Mouse (Mus musculus) bone marrow, adult 2 months (tissue): Measurements from ENCODE around the gene Nfic. TPM values are rescaled to one million over a fixed set of nuclear protein-coding genes. Genes with fewer than 3 reads are reported as not detected.

Experiments used
- H3K27ac ChIP-seq: fragments of 200-500 bp; 2 replicates; pipeline ENCODE4 v1.5.1; 2012; ENCODE audit warnings: low read depth, mild to moderate bottlenecking, control low read depth, inconsistent platforms, low read length; ENCODE audit not compliant: control insufficient read depth, poor library complexity, insufficient read depth
- H3K4me1 ChIP-seq: fragments of 200-500 bp; 2 replicates; pipeline ENCODE4 v1.6.1; 2011; ENCODE audit warnings: low read length; ENCODE audit not compliant: control insufficient read depth, insufficient read depth
- H3K4me3 ChIP-seq: fragments of 200-500 bp; replicated peaks from 2 replicates; pipeline ENCODE3; 2011; ENCODE audit warnings: mild to moderate bottlenecking, low read depth, low read length, control low read depth; ENCODE audit not compliant: control insufficient read depth
- CTCF ChIP-seq: fragments of 200-500 bp; IDR thresholded peaks from 2 replicates; pipeline ENCODE4 v1.5.1; 2011; ENCODE audit warnings: low read length, control low read depth; ENCODE audit not compliant: control insufficient read depth, insufficient read depth
- POLR2A ChIP-seq: fragments of 200-500 bp; IDR thresholded peaks from 2 replicates; pipeline ENCODE4 v1.6.1; 2011; ENCODE audit warnings: low read depth, mild to moderate bottlenecking, control low read depth, low read length, borderline replicate concordance; ENCODE audit not compliant: control insufficient read depth
- WGBS: fragments of 180-500 bp; shearing (Covaris S2); methylation state at CpG from one replicate; pipeline ENCODE4 v1.1.7; 2018; 5-methylcytosine and 5-hydroxymethylcytosine counted together
- polyA plus RNA-seq: library from polyadenylated mRNA; stranded (reverse); fragments of >200 nt; gene quantifications from 2 replicates; pipeline ENCODE4 v1.2.4, GENCODE M21; 2011; ENCODE audit warnings: low replicate concordance; ENCODE audit not compliant: missing spikeins, insufficient read depth, insufficient read length

Nfic gene
- polyA plus RNA-seq, 1 experiment, result 14.5 TPM

DNA sequence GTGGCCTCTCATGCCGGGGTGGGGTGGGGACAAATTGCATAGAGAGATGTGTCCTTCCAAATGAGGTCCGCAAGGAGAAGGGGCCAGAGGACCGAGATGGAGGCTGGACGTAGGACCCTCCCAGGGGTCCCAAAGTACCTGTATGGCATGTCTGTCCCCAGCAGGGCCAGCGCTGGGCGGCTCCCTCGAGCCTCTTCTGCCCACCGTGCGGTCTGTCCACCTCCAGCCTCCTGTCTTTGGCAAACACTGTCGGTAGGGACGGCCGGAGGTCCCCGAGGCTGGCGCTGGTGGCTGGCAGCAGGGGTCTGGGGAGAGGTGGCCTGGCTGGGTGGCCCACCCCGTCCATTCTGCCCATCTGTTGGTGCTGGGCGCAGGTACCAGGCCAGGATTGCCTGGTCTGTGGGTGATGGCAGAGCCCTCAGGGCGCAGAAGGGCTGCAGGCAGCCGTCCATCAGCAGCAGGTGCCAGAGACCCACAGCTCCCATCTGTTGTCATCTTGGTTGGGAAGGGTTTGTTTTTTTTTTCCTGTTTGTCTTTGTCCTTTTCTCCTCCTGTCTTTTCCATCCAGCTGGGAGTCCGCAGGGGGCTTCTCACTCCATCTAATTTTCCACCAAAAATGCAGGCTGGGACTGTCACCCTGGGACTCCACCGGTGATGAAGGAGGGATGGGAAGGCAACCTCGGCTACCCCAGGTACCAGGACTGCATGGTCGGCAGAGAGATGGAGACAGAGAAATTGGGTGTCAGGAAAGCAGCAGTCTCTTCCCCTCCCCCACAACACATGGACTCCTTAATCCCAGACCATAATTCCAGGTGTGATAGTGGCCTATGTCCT lies 54.8 kb downstream of the Nfic start:
- 89% methylated on average over 22 of the region's 22 CpGs for WGBS
- no peak overlapping the region for H3K27ac ChIP-seq

DNA sequence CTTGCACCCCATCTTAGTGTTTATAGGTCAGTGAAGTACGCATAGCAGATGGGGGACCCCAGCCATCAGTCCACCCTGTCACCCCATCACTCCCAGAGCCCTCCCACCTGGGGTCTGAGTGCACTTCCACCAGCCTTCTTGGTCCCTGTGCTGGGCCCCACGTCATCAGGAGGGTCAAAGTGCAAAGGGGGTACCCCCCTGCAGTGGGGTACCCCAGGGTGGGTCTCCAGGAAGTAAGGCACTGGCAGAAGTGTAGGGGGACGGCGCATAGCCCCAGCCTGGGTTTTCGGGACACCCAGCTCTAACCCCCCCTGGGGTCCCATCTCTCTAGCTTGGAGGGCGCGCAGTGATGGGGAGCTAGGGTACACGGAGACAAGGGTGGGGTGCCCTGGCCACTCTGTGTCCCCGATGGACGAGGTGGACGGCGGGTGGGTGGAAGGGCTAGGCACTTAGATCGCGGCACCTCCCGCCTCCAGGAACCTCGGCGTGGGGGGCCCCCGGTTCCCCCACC lies 55.6 kb downstream of the Nfic start:
- no peak for TF ChIP-seq POLR2A
- TF ChIP-seq CTCF, result no peak
- Histone ChIP-seq H3K27ac (no peak overlapping the region), H3K4me3 (no peak overlapping the region), H3K4me1 (peaks cover 2% of the 10 kb centered on the region; the same call in 1 of the 2 replicates)
- WGBS, result 89% methylated on average over 18 of the region's 18 CpGs

More for the DNA sequence above, 54.8 kb downstream of the Nfic start:
- Histone ChIP-seq H3K4me1 (peaks cover 3% of the 10 kb centered on the region; the same call in 1 of the 2 replicates), H3K4me3 (no peak overlapping the region)
- TF ChIP-seq POLR2A, result no peak
- TF ChIP-seq CTCF, result no peak

DNA sequence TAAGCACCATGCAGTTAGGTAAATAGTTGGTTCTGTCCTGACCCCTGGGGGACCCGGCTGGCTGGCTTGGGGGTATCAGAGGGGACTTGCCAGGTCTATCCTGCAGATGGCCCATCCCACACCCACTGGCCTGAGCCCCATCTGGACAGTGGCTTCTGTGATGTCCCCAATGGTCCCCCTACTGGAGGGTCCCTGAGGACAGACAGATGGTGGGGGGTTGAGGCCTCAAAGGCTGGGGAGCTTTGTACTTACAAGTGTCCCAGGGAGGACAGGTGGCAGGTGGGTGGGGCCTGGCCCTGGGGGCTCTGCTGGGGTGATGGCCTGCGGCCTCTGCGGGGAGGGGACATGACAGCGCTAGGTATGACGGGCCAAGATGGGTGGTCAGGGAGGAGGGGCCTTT lies 56.1 kb downstream of the Nfic start:
- Histone ChIP-seq H3K4me3 (no peak overlapping the region), H3K27ac (no peak overlapping the region), H3K4me1 (peaks cover 2% of the 10 kb centered on the region; the same call in 1 of the 2 replicates)
- 86% methylated on average over 5 of the region's 5 CpGs for WGBS
- TF ChIP-seq POLR2A (no peak), CTCF (no peak)

DNA sequence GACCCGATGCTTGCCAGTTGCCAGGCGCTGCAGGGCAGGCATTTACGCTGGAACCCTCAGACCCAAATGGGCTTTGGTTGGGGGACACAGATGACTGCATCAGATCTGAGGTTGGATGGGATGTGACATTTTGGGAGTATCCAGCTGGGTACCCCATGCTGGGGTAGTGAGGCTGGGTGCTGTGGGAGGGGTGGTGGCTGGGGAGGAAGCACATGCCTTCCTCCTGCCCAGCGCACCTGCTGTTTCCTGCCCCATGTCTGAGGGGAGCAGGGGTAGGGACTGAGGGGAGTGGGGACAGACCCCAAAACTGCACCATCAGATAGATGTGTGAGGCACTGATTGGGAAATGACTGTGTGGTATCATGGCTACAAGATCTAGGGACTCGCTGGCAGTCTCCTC lies 58.7 kb downstream of the Nfic start:
- WGBS, result 60% methylated on average over 5 of the region's 5 CpGs
- TF ChIP-seq POLR2A, result no peak
- TF ChIP-seq CTCF, result no peak
- Histone ChIP-seq H3K4me1 (peaks cover 7% of the 10 kb centered on the region), H3K27ac (no peak overlapping the region), H3K4me3 (no peak overlapping the region)

DNA sequence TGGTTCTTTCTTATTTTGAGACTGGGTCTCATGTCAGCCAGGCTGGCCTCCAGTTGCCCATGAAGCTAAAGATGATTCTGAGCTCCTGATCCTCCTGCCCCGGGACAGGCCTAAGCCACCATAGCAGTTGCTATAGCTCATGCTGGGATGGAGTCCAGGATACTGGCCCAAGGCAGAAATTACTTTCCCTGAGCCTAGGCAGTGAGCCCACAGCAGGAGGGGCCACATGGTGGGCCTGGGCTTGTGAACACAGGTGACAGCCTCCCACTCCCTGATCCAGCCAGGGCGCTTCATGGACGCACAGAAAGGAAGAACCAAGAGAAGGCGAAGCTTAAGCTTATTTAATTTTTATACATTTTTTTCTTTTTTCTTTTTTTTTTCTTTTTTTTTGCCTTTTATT lies 59.6 kb downstream of the Nfic start:
- 80% methylated on average over 4 of the region's 4 CpGs for WGBS
- TF ChIP-seq CTCF, result no peak
- no peak for TF ChIP-seq POLR2A
- Histone ChIP-seq H3K27ac (no peak overlapping the region), H3K4me3 (no peak overlapping the region), H3K4me1 (peaks cover 5% of the 10 kb centered on the region)

DNA sequence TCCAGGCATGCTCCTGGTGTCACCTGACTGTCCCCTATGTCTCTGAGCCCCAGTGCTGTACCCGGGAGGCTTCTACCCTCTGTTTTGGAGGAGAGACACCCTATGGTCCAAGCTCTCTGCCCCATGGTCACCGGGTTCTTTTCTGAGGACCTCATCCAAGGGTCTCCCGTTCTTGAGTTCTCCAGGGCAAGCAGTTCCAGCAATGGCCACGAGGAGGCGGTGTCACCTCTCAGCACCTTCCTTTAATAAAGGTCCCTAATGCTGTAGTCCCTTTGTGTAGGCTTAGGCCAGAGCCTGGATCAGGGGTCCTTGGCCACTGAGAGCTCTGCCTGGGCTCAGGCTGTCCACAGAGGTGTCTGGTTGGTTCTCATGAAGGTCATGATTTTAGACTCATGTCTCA lies 60.3 kb downstream of the Nfic start:
- Histone ChIP-seq H3K4me3 (no peak overlapping the region), H3K4me1 (peaks cover 5% of the 10 kb centered on the region), H3K27ac (no peak overlapping the region)
- WGBS, result 17% methylated on average over 5 of the region's 5 CpGs
- TF ChIP-seq CTCF (peak; percentile 95), POLR2A (no peak)

DNA sequence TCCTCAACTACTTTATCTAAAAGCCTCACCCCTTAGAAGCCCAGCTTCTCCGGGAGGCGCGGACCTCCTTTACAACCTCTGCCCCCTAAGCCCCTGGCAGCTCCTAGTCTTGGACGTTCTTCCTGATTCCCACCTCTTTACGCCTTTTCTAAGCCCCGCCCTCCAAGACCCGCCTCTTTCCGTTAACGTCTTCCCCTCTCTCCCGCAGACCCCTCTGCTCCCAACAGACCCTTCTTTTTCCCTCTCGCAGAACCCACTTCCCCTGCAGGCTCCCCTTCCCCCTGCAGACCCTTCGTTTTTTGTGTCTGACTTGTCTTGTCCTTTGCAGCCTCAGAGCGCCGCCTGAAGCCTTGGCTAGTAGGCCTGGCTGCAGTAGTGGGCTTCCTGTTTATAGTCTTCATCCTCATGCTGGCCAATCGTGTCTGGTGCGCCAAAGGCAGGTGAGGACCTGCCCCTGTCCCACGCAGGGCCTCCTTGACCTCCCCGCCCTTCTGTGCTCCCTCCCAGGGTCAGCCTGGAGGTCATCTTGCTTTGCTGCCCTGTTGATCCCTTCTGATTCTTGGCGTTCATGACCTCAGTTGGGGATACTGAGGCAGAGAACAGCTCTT lies 61.9 kb downstream of the Nfic start:
- WGBS, result 3% methylated on average over 19 of the region's 19 CpGs
- Histone ChIP-seq H3K4me1 (peaks cover 5% of the 10 kb centered on the region), H3K27ac (peak overlapping the region; percentile 23), H3K4me3 (peak overlapping the region; percentile 25)
- TF ChIP-seq CTCF (no peak), POLR2A (no peak)

DNA sequence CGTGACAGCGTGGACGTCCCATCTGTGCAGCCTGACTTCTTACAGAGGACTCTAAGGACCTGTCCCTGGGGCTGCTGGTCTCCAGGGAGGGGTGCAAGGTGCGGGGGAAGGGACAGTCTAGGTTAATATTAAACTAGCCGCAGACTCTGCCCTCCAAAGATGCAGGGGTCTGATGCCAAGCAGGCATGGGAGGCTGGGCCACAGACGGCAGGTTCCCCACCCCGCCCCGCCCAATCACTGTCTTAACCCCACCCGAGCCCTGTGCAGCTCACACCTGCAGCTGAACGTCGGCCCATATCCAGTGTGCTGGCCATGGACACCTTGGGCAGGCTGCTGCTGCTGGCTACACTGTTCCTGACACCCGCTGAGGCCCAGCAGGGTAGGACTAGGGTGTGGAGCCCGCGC lies 62.7 kb downstream of the Nfic start, which contains the start of gene Smim24:
Smim24 (plus strand) TSS at position 271 of the 405 bp plus-strand sequence.
- H3K27ac ChIP-seq, result peak within 1 kb of the TSS; percentile 23
- TF ChIP-seq CTCF (no peak), POLR2A (no peak)
- H3K4me1 ChIP-seq, result peaks cover 5% of the 10 kb centered on the region

More for the DNA sequence above, 62.7 kb downstream of the Nfic start, which contains the start of gene Smim24:
- peak within 1 kb of the TSS; percentile 40 for H3K4me3 ChIP-seq
- 54% methylated on average over 14 of the region's 14 CpGs for WGBS
